In genomic region chr1:34238231-34238630, GRCm38 (mm10) we compare ENCODE assay signal across 10 mouse cellular contexts.
DNase-seq lines count a peak whose midpoint lies in the region; ATAC-seq and TF ChIP-seq lines count a peak whose summit lies in the region.
"Had no signal": no experiment of that assay in that cellular context is flagged by ENCODE, and none has a peak within 500 bp of the region (broad histone marks: within the 10 kb centered on the region; RNA-seq: fewer than 3 reads in every experiment).

No protein-coding gene starts in this region.

- no peaks in the 10 kb centered on the region for H3K9me3 ChIP-seq in embryonic facial prominence, embryonic 13.5 days
- H3K9me3 ChIP-seq in embryonic facial prominence, embryonic 10.5 days = no peaks in the 10 kb centered on the region
- H3K9me3 ChIP-seq in stomach, embryonic 14.5 days (ENCODE audit: control insufficient read depth, low read depth, low read length) = no peaks in the 10 kb centered on the region

- H3K36me3 ChIP-seq in embryonic facial prominence, embryonic 13.5 days = peaks cover 6% of the 10 kb centered on the region; the same call in 1 of the 2 replicates
- peaks cover 9% of the 10 kb centered on the region for H3K36me3 ChIP-seq in embryonic facial prominence, embryonic 10.5 days (replicated peaks)
- H3K36me3 ChIP-seq in stomach, embryonic 14.5 days (ENCODE audit: control insufficient read depth, insufficient read depth, low read length) = no peaks in the 10 kb centered on the region; the same call in 1 of the 2 replicates

- no peak for DNase-seq in embryonic facial prominence, embryonic 10.5 days (ENCODE audit: low spot score)
- DNase-seq in layer of hippocampus, adult 2 months (ENCODE audit: low spot score in 2 of 2) = no peak
- no peak for DNase-seq in layer of hippocampus, adult 18-20 months (ENCODE audit: low spot score in 2 of 2)
- DNase-seq in kidney, postnatal 36 days = peak; percentile 54 to 62
- DNase-seq in thymus, adult 18-20 months = no peak
- DNase-seq: adrenal gland, postnatal 25 days; cerebellum, postnatal 10 days had no signal

- TF ChIP-seq CTCF in layer of hippocampus, adult 2 months (conservative IDR thresholded peaks at IDR 0.05) = no peak

- no peak overlapping the region for H3K4me3 ChIP-seq in embryonic facial prominence, embryonic 13.5 days
- no peak overlapping the region for H3K4me3 ChIP-seq in embryonic facial prominence, embryonic 10.5 days
- H3K4me3 ChIP-seq in layer of hippocampus, adult 2 months = peak overlapping the region; percentile 54; the same call in 1 of the 2 replicates
- no peak overlapping the region for H3K4me3 ChIP-seq in stomach, embryonic 14.5 days (ENCODE audit: low read depth, low read length)

- ATAC-seq in embryonic facial prominence, embryonic 13.5 days (ENCODE audit: insufficient number of reproducible peaks, insufficient read depth, low FRiP score, low TSS enrichment, low read depth) = no peak
- ATAC-seq in stomach, embryonic 14.5 days (ENCODE audit: insufficient number of reproducible peaks, insufficient read depth, low FRiP score, low read depth) = no peak
- no peak for ATAC-seq in CD4-positive, CD25-positive, alpha-beta regulatory T cell, adult 4 months

- H3K27ac ChIP-seq in embryonic facial prominence, embryonic 13.5 days = no peak overlapping the region
- no peak overlapping the region for H3K27ac ChIP-seq in embryonic facial prominence, embryonic 10.5 days (replicated peaks)
- H3K27ac ChIP-seq in layer of hippocampus, adult 2 months = no peak overlapping the region
- H3K27ac ChIP-seq in stomach, embryonic 14.5 days (ENCODE audit: low read length) = no peak overlapping the region

- H3K4me2 ChIP-seq in embryonic facial prominence, embryonic 13.5 days = peak overlapping the region; percentile 96; the same call in 1 of the 2 replicates
- peak overlapping the region; percentile 64 for H3K4me2 ChIP-seq in stomach, embryonic 14.5 days (replicated peaks; ENCODE audit: low read depth, low read length)

- H3K27me3 ChIP-seq in embryonic facial prominence, embryonic 13.5 days = peaks cover 6% of the 10 kb centered on the region
- H3K27me3 ChIP-seq in embryonic facial prominence, embryonic 10.5 days (replicated peaks; ENCODE audit: low read depth, poor library complexity, severe bottlenecking) = 0 out of 2 replicates have a peak, but pooled peaks cover 14% of the 10 kb centered on the region
- H3K27me3 ChIP-seq in stomach, embryonic 14.5 days (ENCODE audit: control insufficient read depth, insufficient read depth, low read length) = no peaks in the 10 kb centered on the region

- H3K4me1 ChIP-seq in embryonic facial prominence, embryonic 13.5 days = peaks cover 17% of the 10 kb centered on the region
- peaks cover 33% of the 10 kb centered on the region for H3K4me1 ChIP-seq in embryonic facial prominence, embryonic 10.5 days
- H3K4me1 ChIP-seq in stomach, embryonic 14.5 days (ENCODE audit: control insufficient read depth, insufficient read depth, low read length) = peaks cover 18% of the 10 kb centered on the region; the same call in 1 of the 2 replicates

- H3K9ac ChIP-seq in embryonic facial prominence, embryonic 13.5 days = no peak overlapping the region
- no peak overlapping the region for H3K9ac ChIP-seq in stomach, embryonic 14.5 days (replicated peaks; ENCODE audit: low read depth, low read length)

- WGBS in embryonic facial prominence, embryonic 13.5 days = 92% methylated on average over 6 of the region's 6 CpGs
- 75% methylated on average over 6 of the region's 6 CpGs for WGBS in embryonic facial prominence, embryonic 10.5 days
- 82% methylated on average over 6 of the region's 6 CpGs for WGBS in stomach, embryonic 14.5 days

Comparison
In these comparisons a context has a peak if more than half of its experiments do, and no peak if none do; other contexts are left out.
1. DNase-seq: peak in kidney, postnatal 36 days (2 of 2); none in embryonic facial prominence, embryonic 10.5 days (single experiment), layer of hippocampus, adult 2 months (0 of 2), layer of hippocampus, adult 18-20 months (0 of 2) and thymus, adult 18-20 months (0 of 2).